Mouse (Mus musculus) E14TG2a.4 (cell line): ENCODE results near the gene Man1c1.

Source experiments
- H3K27me3 ChIP-seq: 2 replicates; pipeline ENCODE4 v1.6.1; 2014; ENCODE audit warnings: low read length, control low read depth; ENCODE audit not compliant: insufficient read depth
- H3K36me3 ChIP-seq: 2 replicates; pipeline ENCODE4 v1.6.1; 2014; ENCODE audit warnings: low read length, control low read depth; ENCODE audit not compliant: insufficient read depth
- H3K4me1 ChIP-seq: replicated peaks from 2 replicates; pipeline ENCODE4 v1.6.1; 2014; ENCODE audit warnings: low read depth, low read length, control low read depth
- H3K4me3 ChIP-seq: replicated peaks from 2 replicates; pipeline ENCODE4 v1.5.1; 2014; ENCODE audit warnings: mild to moderate bottlenecking, low read length
- H3K9me3 ChIP-seq: 2 replicates; pipeline ENCODE4 v1.6.1; 2014; ENCODE audit warnings: low read length, control low read depth
- CTCF ChIP-seq: conservative IDR thresholded peaks from 2 replicates; pipeline ENCODE4 v1.5.1; 2014; ENCODE audit warnings: low read length
- NANOG ChIP-seq: IDR thresholded peaks from 2 replicates; pipeline ENCODE4 v1.6.1; 2014; ENCODE audit warnings: borderline replicate concordance, low read length, mixed read lengths
- POU5F1 ChIP-seq: IDR thresholded peaks from 2 replicates; pipeline ENCODE4 v1.6.1; 2014; ENCODE audit warnings: low read length, borderline replicate concordance

Gene Man1c1

DNA sequence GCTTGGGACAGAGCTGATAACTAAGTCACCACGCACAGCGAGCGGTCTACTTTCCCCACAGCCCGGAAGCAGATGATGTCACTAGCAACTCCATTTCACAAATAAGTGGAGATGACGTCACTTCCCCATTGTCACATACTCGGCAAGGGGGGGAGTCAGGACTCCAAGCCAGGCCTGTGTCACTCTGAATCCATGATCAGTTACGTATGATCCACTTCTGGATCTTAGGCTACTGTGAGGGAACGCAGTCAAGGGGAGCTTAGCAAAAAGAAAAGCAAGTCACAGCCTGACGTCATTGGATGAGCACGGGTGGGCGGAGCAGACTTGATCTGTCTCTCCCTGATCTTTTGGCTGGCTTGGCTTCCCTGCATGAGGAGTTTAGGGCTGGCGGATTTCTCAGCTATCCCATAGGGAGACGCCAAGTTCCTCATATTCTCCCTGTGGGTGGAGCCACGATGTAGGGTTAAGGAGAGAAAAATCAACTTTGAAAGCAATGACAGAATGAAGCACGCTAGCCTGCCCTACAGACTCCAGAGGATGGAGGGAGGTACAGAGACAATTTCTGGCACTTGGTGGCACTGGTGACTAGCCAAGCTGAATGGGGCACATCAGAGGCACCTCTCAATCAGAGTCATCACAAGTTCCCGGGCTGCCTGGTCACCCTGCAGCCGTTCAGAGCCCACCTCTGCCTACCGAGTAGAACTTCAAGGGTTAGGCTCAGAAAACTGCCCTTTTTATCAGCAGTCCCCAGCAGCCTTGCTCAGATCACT, 155.7 kb downstream of the Man1c1 start:
- TF ChIP-seq NANOG (no peak), POU5F1 (no peak), CTCF (no peak)
- no peaks in the 10 kb centered on the region for H3K9me3 ChIP-seq
- H3K36me3 ChIP-seq: no peaks in the 10 kb centered on the region
- H3K4me3 ChIP-seq: no peak overlapping the region
- peaks cover 44% of the 10 kb centered on the region for H3K4me1 ChIP-seq
- H3K27me3 ChIP-seq: peaks cover 40% of the 10 kb centered on the region

DNA sequence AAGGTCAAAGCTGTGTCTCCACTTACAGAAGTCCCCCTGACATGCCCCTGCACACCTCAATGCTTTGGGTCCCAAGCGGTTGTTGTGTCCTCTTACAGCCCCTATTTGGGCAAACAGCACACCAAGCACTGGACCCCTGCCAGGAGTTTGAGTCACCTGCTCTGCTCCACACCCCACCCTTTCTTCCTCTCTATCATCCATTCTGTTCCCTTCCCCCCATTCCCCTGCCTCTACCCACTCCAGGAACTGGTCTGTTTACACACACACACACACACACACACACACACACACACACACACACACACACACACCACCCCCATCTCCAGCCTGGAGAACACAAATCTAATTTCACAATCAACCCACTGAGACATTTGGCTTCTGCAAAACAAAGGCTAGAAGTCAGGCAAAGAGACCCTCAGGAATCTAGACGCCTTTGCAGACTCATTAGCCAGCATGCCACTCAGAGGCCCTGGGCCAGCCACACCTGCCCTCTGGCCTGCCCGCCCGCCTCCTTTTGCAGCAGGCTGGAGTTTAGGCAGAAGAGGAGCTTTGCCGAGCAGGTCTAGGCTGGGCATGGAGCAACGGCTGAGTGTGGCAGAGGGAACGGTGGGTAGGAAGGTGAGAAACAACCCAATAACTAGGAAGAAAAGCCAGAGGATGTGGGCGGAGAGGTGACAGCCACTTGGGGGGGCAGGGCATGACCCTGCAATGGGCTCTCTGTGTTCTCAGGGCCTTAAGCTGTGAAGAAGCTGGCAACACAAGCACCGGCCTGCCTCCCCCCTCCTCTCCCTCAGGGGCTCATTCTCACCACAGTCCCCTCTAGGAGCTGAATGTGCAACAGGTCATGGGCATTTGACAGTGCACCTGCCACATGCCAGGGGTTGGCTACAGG, 157.0 kb downstream of the Man1c1 start:
- TF ChIP-seq CTCF: no peak
- TF ChIP-seq NANOG: no peak
- no peak for TF ChIP-seq POU5F1
- no peaks in the 10 kb centered on the region for H3K9me3 ChIP-seq
- H3K4me3 ChIP-seq: 0 out of 2 replicates have a peak overlapping the region, but pooled peaks have one; percentile 13
- peaks cover 36% of the 10 kb centered on the region for H3K27me3 ChIP-seq
- H3K4me1 ChIP-seq: peaks cover 44% of the 10 kb centered on the region
- no peaks in the 10 kb centered on the region for H3K36me3 ChIP-seq

DNA sequence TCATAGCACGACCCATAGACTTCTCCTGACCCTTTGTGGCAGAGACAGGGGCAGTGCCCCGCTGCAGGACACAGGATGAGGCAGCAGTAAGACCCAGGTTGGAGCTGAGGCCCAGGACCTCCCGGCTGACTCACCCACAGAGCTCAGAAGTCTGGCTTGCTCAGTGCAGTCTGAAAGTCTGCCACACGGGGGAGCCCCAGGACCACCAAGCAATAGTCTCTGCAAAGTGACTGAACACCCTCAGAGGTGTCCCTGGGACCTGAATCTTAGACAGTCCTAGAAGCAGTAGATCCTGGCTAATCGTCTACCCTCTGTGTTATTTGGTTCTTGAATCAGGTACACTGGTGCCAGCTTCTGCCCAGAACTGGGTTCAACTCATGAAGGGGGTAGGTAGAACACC, 160.8 kb downstream of the Man1c1 start:
- no peak overlapping the region for H3K4me3 ChIP-seq
- TF ChIP-seq POU5F1 (no peak), NANOG (no peak), CTCF (peak; percentile 77)
- H3K27me3 ChIP-seq: peaks cover 18% of the 10 kb centered on the region
- peaks cover 41% of the 10 kb centered on the region for H3K4me1 ChIP-seq
- no peaks in the 10 kb centered on the region for H3K9me3 ChIP-seq
- H3K36me3 ChIP-seq: no peaks in the 10 kb centered on the region

DNA sequence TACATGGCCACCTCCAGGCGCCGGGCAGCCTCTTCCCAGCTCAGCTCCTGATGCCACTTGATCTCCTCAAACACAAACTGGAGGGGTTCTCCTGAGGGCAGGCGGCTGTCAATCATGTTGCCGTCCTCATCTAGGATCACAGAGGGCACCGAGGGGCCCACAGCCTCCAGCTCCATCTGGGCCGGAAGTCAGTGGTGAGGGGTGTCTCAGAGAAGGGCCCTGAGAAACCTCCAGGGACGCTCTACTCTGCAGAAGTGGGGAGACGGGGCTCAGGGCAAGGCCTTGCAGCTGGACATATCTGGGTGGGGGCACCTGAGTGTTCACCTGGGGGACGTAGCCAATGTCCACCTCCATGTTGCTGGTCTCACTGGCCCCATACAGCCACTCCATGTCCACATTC, 161.4 kb downstream of the Man1c1 start:
- TF ChIP-seq CTCF (no peak), POU5F1 (no peak), NANOG (no peak)
- no peaks in the 10 kb centered on the region for H3K9me3 ChIP-seq
- H3K27me3 ChIP-seq: peaks cover 18% of the 10 kb centered on the region
- peaks cover 35% of the 10 kb centered on the region for H3K4me1 ChIP-seq
- H3K4me3 ChIP-seq: no peak overlapping the region
- H3K36me3 ChIP-seq: no peaks in the 10 kb centered on the region

DNA sequence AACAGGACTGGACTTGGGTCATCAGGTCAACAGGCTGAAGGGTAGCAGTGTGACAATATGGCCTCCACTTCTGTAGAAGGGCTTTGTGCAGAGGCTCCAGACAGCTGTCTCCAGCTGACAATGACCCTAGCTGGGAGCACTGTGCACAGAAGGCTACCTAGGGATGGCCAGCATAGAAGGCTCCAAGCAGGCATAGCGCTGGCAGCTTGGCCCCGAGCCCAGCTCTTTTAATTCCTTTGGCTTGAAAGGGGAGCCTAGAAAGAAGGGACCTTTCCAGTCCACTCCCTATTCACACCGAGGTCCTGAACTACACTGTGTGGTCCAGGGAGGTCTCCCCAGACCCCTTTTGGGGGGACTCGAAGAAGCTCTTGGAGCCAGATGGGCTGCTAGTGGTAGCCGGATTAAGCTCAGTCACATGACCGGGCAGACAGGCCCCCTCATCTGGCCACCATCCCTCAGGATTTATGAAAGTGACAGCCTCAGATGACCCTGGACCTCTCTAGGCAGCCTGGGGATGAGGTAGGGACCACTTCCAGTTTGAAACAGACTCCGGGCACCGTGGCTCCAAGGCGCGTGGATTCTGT, 165.0 kb downstream of the Man1c1 start:
- no peaks in the 10 kb centered on the region for H3K36me3 ChIP-seq
- H3K4me3 ChIP-seq: no peak overlapping the region
- H3K27me3 ChIP-seq: no peaks in the 10 kb centered on the region; the same call in 1 of the 2 replicates
- H3K9me3 ChIP-seq: no peaks in the 10 kb centered on the region
- TF ChIP-seq NANOG: no peak
- no peak for TF ChIP-seq CTCF
- TF ChIP-seq POU5F1: no peak
- peaks cover 23% of the 10 kb centered on the region for H3K4me1 ChIP-seq

DNA sequence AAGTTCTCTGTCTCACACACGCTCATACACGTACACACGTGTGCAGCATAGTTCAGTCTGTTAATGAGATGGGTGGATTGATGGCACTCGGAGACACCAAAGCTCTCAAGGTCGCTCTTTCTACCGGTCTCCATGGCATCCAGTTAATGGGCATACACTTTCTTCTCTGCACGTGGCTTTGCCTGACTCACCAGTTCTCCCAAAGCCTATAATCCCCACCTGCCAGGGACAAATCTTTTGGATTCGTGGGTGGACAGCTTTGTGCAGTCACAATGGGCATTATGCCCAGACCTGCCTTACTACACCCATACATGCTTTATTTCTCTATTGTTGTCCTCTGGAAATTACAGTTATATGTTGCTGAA, 168.3 kb downstream of the Man1c1 start:
- no peak for TF ChIP-seq NANOG
- no peak for TF ChIP-seq CTCF
- no peak for TF ChIP-seq POU5F1

DNA sequence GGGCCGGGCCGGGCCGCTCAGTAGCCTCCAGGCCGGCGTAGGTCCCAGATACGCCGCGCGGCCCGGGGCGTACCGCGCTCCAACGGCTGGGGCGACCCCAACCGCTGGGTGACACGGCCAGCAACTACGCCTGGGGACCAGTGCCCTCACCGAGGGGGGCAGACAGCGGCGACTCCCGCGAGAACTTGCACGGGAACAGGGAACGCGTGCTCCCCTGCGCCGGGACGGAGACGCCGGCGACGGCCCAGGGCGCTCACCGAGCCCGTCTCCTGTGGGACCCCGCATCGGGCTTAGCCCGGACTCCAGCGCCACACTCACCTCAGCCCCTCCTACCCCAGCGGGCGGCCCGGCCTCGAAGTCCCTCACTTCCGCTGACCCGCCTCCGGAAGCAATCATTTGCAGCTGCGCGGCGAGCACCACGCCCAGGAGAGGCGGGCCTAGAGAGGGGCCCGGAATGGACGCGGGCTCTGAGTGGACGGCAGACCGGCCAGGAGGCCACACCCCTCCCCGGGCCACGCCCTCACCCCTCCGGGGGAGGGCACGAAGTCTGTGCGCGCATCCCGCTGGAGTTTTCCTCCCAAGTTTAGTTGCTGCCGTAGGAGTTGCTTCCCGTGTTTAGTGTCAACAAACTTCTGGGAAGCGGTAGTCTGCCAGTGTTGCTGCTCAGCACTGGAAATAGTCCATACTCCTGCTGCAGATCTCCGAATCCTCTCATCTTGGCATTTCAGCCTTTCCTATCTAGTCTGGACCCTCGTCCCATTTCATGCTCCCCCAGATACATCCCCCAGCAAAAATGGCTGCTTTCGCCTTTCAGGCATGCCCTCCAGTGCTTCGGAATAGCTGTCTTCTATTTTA, 168.9 kb downstream of the Man1c1 start, which contains the start of gene Mtfr1l:
Gene Mtfr1l (minus strand): TSS at position 456 of the 855 bp plus-strand sequence.
- H3K4me1 ChIP-seq: peaks cover 35% of the 10 kb centered on the region
- TF ChIP-seq POU5F1 (no peak), NANOG (no peak), CTCF (no peak)
- peaks cover 4% of the 10 kb centered on the region; the same call in 1 of the 2 replicates for H3K27me3 ChIP-seq
- no peaks in the 10 kb centered on the region for H3K9me3 ChIP-seq
- H3K4me3 ChIP-seq: peak within 1 kb of the TSS; percentile 99
- H3K36me3 ChIP-seq: peaks cover 27% of the 10 kb centered on the region

More for the DNA sequence above, 168.3 kb downstream of the Man1c1 start:
- peak overlapping the region; percentile 99 for H3K4me3 ChIP-seq
- peaks cover 36% of the 10 kb centered on the region for H3K4me1 ChIP-seq
- peaks cover 4% of the 10 kb centered on the region; the same call in 1 of the 2 replicates for H3K27me3 ChIP-seq
- H3K9me3 ChIP-seq: no peaks in the 10 kb centered on the region
- peaks cover 21% of the 10 kb centered on the region for H3K36me3 ChIP-seq
